Mouse (Mus musculus) bone marrow, adult 2 months (tissue): Measurements from ENCODE around the gene Icam1. TPM values are rescaled to one million over a fixed set of nuclear protein-coding genes. Genes with fewer than 3 reads are reported as not detected.

Source experiments
- H3K27ac ChIP-seq: fragments of 200-500 bp; 2 replicates; pipeline ENCODE4 v1.5.1; 2012; ENCODE audit warnings: low read depth, mild to moderate bottlenecking, control low read depth, inconsistent platforms, low read length; ENCODE audit not compliant: control insufficient read depth, poor library complexity, insufficient read depth
- H3K4me1 ChIP-seq: fragments of 200-500 bp; 2 replicates; pipeline ENCODE4 v1.6.1; 2011; ENCODE audit warnings: low read length; ENCODE audit not compliant: control insufficient read depth, insufficient read depth
- H3K4me3 ChIP-seq: fragments of 200-500 bp; replicated peaks from 2 replicates; pipeline ENCODE3; 2011; ENCODE audit warnings: mild to moderate bottlenecking, low read depth, low read length, control low read depth; ENCODE audit not compliant: control insufficient read depth
- CTCF ChIP-seq: fragments of 200-500 bp; IDR thresholded peaks from 2 replicates; pipeline ENCODE4 v1.5.1; 2011; ENCODE audit warnings: low read length, control low read depth; ENCODE audit not compliant: control insufficient read depth, insufficient read depth
- POLR2A ChIP-seq: fragments of 200-500 bp; IDR thresholded peaks from 2 replicates; pipeline ENCODE4 v1.6.1; 2011; ENCODE audit warnings: low read depth, mild to moderate bottlenecking, control low read depth, low read length, borderline replicate concordance; ENCODE audit not compliant: control insufficient read depth
- WGBS: fragments of 180-500 bp; shearing (Covaris S2); methylation state at CpG from one replicate; pipeline ENCODE4 v1.1.7; 2018; 5-methylcytosine and 5-hydroxymethylcytosine counted together
- polyA plus RNA-seq: library from polyadenylated mRNA; stranded (reverse); fragments of >200 nt; gene quantifications from 2 replicates; pipeline ENCODE4 v1.2.4, GENCODE M21; 2011; ENCODE audit warnings: low replicate concordance; ENCODE audit not compliant: missing spikeins, insufficient read depth, insufficient read length

Gene Icam1
- polyA plus RNA-seq, 1 experiment = 15.3 TPM

- no peak within 1 kb of the TSS for H3K27ac ChIP-seq
- whole genome bisulfite sequencing = 92% methylated on average over 27 of the region's 27 CpGs
- H3K4me1 ChIP-seq = no peaks in the 10 kb centered on the region; the same call in 1 of the 2 replicates
- no peak for TF ChIP-seq CTCF
- TF ChIP-seq POLR2A = no peak
- H3K4me3 ChIP-seq = no peak within 1 kb of the TSS
Observed at GRCm38 (mm10) chr9:21067006-21067684, 51.4 kb downstream of the Icam1 start, which contains the start of gene Zglp1. Gene Zglp1, minus strand, starts transcription at chr9:21067093.

- Histone ChIP-seq H3K4me3 (peak overlapping the region; percentile 89), H3K27ac (no peak overlapping the region), H3K4me1 (no peaks in the 10 kb centered on the region; the same call in 1 of the 2 replicates)
- TF ChIP-seq POLR2A = no peak
- no peak for TF ChIP-seq CTCF
- WGBS = 5% methylated on average over 4 of the region's 4 CpGs
Observed at GRCm38 (mm10) chr9:21072641-21073040, 56.9 kb downstream of the Icam1 start.

GRCm38 (mm10) chr9:21073044-21073840, 57.5 kb downstream of the Icam1 start, which contains the start of the genes Gm49373 and Fdx1l:
Gene Gm49373, minus strand, starts transcription at chr9:21073096.
Gene Fdx1l, minus strand, starts transcription at chr9:21073614.
- Histone ChIP-seq H3K27ac (peak within 1 kb of the TSS; percentile 19; the same call in 1 of the 2 replicates), H3K4me1 (no peaks in the 10 kb centered on the region; the same call in 1 of the 2 replicates), H3K4me3 (peak within 1 kb of the TSS; percentile 89)
- WGBS = under 1% methylated on average over 58 of the region's 58 CpGs
- no peak for TF ChIP-seq CTCF
- TF ChIP-seq POLR2A = peak; percentile 68; the same call in 1 of the 2 replicates

- Histone ChIP-seq H3K4me3 (no peak overlapping the region), H3K27ac (no peak overlapping the region), H3K4me1 (no peaks in the 10 kb centered on the region; the same call in 1 of the 2 replicates)
- TF ChIP-seq POLR2A = no peak
- no peak for TF ChIP-seq CTCF
- WGBS = 48% methylated on average over 1 of the region's 1 CpGs
Observed at GRCm38 (mm10) chr9:21074173-21074572, 58.4 kb downstream of the Icam1 start.

GRCm38 (mm10) chr9:21075625-21076024, 59.8 kb downstream of the Icam1 start:
- Histone ChIP-seq H3K27ac (no peak overlapping the region), H3K4me1 (no peaks in the 10 kb centered on the region; the same call in 1 of the 2 replicates), H3K4me3 (no peak overlapping the region)
- 92% methylated on average over 3 of the region's 3 CpGs for WGBS
- TF ChIP-seq POLR2A (no peak), CTCF (no peak)

Other genes starting within 250 kb of the Icam1 start
- 7.3 and 15.3 TPM in 2 replicates for gene Col5a3, start 200.9 kb upstream of the Icam1 start, polyA plus RNA-seq
- not detected in 2 replicates for gene Rdh8, start 197.5 kb upstream of the Icam1 start, polyA plus RNA-seq
- 13.1 and 28.5 TPM in 2 replicates for gene A230050P20Rik, start 147.3 kb upstream of the Icam1 start, polyA plus RNA-seq
- 1.6 TPM in 1 of 2 replicates, not detected in the other for gene Angptl6, start 136.3 kb upstream of the Icam1 start, polyA plus RNA-seq
- gene Ppan, start 127.8 kb upstream of the Icam1 start, polyA plus RNA-seq = 41.9 and 69.7 TPM in 2 replicates
- 62.7 and 99.1 TPM in 2 replicates for gene Eif3g, start 117.4 kb upstream of the Icam1 start, polyA plus RNA-seq
- 83.7 and 98.4 TPM in 2 replicates for gene Dnmt1, start 56.1 kb upstream of the Icam1 start, polyA plus RNA-seq
- 0.84 and 2.2 TPM in 2 replicates for gene S1pr2, start 39.2 kb upstream of the Icam1 start, polyA plus RNA-seq
- 13.8 and 27.4 TPM in 2 replicates for gene Mrpl4, start 13.2 kb upstream of the Icam1 start, polyA plus RNA-seq
- gene Icam4, start 13.4 kb downstream of the Icam1 start, polyA plus RNA-seq = 31.6 and 34.0 TPM in 2 replicates
- 1.5 and 1.7 TPM in 2 replicates for gene Icam5, start 16.1 kb downstream of the Icam1 start, polyA plus RNA-seq
- gene Zglp1, start 51.1 kb downstream of the Icam1 start, polyA plus RNA-seq = not detected in 2 replicates
- gene Gm49373, start 57.1 kb downstream of the Icam1 start, polyA plus RNA-seq = 1.7 TPM in 1 of 2 replicates, not detected in the other
- 15.2 and 41.9 TPM in 2 replicates for gene Fdx1l, start 57.6 kb downstream of the Icam1 start, polyA plus RNA-seq
- 2.5 and 4.9 TPM in 2 replicates for gene Gm38431, start 76.0 kb downstream of the Icam1 start, polyA plus RNA-seq
- 9.6 and 20.5 TPM in 2 replicates for gene Raver1, start 76.0 kb downstream of the Icam1 start, polyA plus RNA-seq
- 15.0 and 27.9 TPM in 2 replicates for gene Tyk2, start 115.3 kb downstream of the Icam1 start, polyA plus RNA-seq
- 29.6 and 51.1 TPM in 2 replicates for gene Cdc37, start 134.0 kb downstream of the Icam1 start, polyA plus RNA-seq
- gene Pde4a, start 149.7 kb downstream of the Icam1 start, polyA plus RNA-seq = 6.5 and 7.9 TPM in 2 replicates
- gene Keap1, start 223.4 kb downstream of the Icam1 start, polyA plus RNA-seq = 24.7 and 35.1 TPM in 2 replicates
- gene S1pr5, start 232.5 kb downstream of the Icam1 start, polyA plus RNA-seq = 0.65 and 1.00 TPM in 2 replicates
- gene Atg4d, start 249.3 kb downstream of the Icam1 start, polyA plus RNA-seq = 42.9 and 74.7 TPM in 2 replicates